Mouse (Mus musculus) spleen, adult 10 weeks (tissue): ENCODE measurements around the gene Rpusd4. TPM values are rescaled to one million over a fixed set of nuclear protein-coding genes. Genes with fewer than 3 reads are reported as not detected.

Experiments
- polyA plus RNA-seq: library from polyadenylated mRNA; stranded (reverse); fragments of 350-450 nt; fragmentation: Illumina TruSeq; extraction: RNeasy Lipid Tissue Mini Kit (QIAGEN cat#74804); gene quantifications from one replicate; pipeline ENCODE4 v1.2.3, GENCODE M21; 2015; ENCODE audit warnings: low replicate concordance; ENCODE audit not compliant: insufficient read depth

The Rpusd4 gene
- polyA plus RNA-seq = 25.4 TPM

DNA sequence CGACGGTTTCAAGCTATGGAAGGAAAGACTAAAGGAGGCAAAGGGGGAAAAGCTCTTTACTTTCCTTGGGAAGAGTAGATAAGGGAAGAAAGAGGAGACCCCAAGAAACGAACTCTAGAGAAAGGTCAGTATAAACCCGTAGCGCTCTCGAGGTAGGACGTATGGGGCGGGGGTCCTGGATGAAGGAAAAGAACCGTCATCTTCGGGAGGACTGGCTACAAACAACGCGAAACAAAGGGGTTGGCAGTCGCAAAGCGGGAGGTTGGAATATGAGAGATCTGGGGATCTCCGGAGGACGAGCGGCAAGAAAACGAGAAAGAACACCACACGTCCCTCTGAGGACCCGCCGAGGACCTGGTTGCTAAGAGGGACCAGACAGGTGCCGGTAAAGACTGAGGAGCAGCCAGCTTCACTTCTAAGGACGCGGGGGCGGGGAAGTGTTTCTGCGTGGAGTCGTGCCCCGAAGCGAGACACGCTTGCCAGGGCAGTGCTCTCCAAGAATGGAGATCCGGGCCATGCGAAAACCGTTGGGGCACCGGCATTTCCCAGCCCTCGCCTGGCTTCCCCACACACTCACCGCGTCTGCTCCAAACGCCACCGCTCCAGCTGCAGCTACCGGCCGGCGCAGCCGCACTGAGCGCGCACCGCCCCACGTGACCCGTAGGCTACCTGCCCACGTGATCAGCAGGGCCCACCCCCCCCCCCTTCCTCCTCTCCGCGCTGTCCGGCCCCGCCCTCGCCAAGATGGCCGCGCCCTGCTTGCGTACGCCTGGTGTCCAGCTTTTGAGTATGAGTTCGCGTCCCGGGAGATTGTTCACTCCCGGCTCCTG lies at the start of gene Rpusd4, which contains the start of gene Fam118b:
Gene Rpusd4 (plus strand): TSS at position 720 of the 830 bp plus-strand sequence.
Gene Fam118b (minus strand): TSS at position 660 of the 830 bp plus-strand sequence.

Other genes starting within 250 kb of the Rpusd4 start
- 47.1 TPM for gene St3gal4, start 148.6 kb upstream of the Rpusd4 start, polyA plus RNA-seq
- gene Dcps, start 91.8 kb upstream of the Rpusd4 start, polyA plus RNA-seq = 42.4 TPM
- 118 TPM for gene Srpr, start 67.7 kb upstream of the Rpusd4 start, polyA plus RNA-seq
- 11.3 TPM for gene Tirap, start 67.6 kb upstream of the Rpusd4 start, polyA plus RNA-seq
- gene Foxred1, start 56.8 kb upstream of the Rpusd4 start, polyA plus RNA-seq = 63.3 TPM
- gene Fam118b, start 60 bp upstream of the Rpusd4 start, polyA plus RNA-seq = 29.1 TPM
- gene Cdon, start 153.3 kb downstream of the Rpusd4 start, polyA plus RNA-seq = 12.6 TPM